Mouse (Mus musculus): ENCODE data around the gene Usf1.
A peak's percentile ranks its signal among the peaks of the same experiment; 100 is the strongest.

The Usf1 gene

GRCm38 (mm10) chr1:171413608-171414007, 2.5 kb downstream of the Usf1 start:
- DNase-seq (ENCODE audit: extremely low read depth, insufficient read length, low spot score) = no peak

GRCm38 (mm10) chr1:171418660-171419059, 7.5 kb downstream of the Usf1 start, which contains the start of gene Tstd1:
TSS of gene Tstd1 (plus strand) at chr1:171418872.
- DNase-seq (ENCODE audit: extremely low read depth, insufficient read length, low spot score) = no peak

- DNase-seq (ENCODE audit: extremely low read depth, insufficient read length, low spot score) = no peak
Observed at GRCm38 (mm10) chr1:171419291-171419882, 8.3 kb downstream of the Usf1 start.

GRCm38 (mm10) chr1:171419905-171420304, 8.8 kb downstream of the Usf1 start:
- DNase-seq (ENCODE audit: extremely low read depth, insufficient read length, low spot score) = no peak

GRCm38 (mm10) chr1:171422504-171423095, 11.5 kb downstream of the Usf1 start:
- DNase-seq (ENCODE audit: extremely low read depth, insufficient read length, low spot score) = no peak

GRCm38 (mm10) chr1:171424638-171425037, 13.5 kb downstream of the Usf1 start:
- DNase-seq (ENCODE audit: extremely low read depth, insufficient read length, low spot score) = no peak

- DNase-seq (ENCODE audit: extremely low read depth, insufficient read length, low spot score) = no peak
Observed at GRCm38 (mm10) chr1:171425126-171425525, 14.0 kb downstream of the Usf1 start.

GRCm38 (mm10) chr1:171432158-171432557, 21.0 kb downstream of the Usf1 start:
- no peak for DNase-seq (ENCODE audit: extremely low read depth, insufficient read length, low spot score)

GRCm38 (mm10) chr1:171435288-171435814, 24.2 kb downstream of the Usf1 start:
- no peak for DNase-seq (ENCODE audit: extremely low read depth, insufficient read length, low spot score)

GRCm38 (mm10) chr1:171435974-171436373, 24.9 kb downstream of the Usf1 start:
- DNase-seq (ENCODE audit: extremely low read depth, insufficient read length, low spot score) = no peak

GRCm38 (mm10) chr1:171437264-171438013, 26.3 kb downstream of the Usf1 start, which contains the start of gene F11r:
TSS of gene F11r (plus strand) at chr1:171437535.
- DNase-seq (ENCODE audit: extremely low read depth, insufficient read length, low spot score) = peak; percentile 95

- no peak for DNase-seq (ENCODE audit: extremely low read depth, insufficient read length, low spot score)
Observed at GRCm38 (mm10) chr1:171438014-171438670, 27.0 kb downstream of the Usf1 start.

GRCm38 (mm10) chr1:171439072-171439471, 28.0 kb downstream of the Usf1 start:
- no peak for DNase-seq (ENCODE audit: extremely low read depth, insufficient read length, low spot score)

GRCm38 (mm10) chr1:171440025-171440725, 29.1 kb downstream of the Usf1 start:
- peak; percentile 59 for DNase-seq (ENCODE audit: extremely low read depth, insufficient read length, low spot score)

GRCm38 (mm10) chr1:171441466-171442412, 30.6 kb downstream of the Usf1 start:
- no peak for DNase-seq (ENCODE audit: extremely low read depth, insufficient read length, low spot score)

GRCm38 (mm10) chr1:171442413-171442760, 31.3 kb downstream of the Usf1 start:
- DNase-seq (ENCODE audit: extremely low read depth, insufficient read length, low spot score) = no peak

GRCm38 (mm10) chr1:171445050-171445449, 33.9 kb downstream of the Usf1 start:
- DNase-seq (ENCODE audit: extremely low read depth, insufficient read length, low spot score) = no peak

- no peak for DNase-seq (ENCODE audit: extremely low read depth, insufficient read length, low spot score)
Observed at GRCm38 (mm10) chr1:171446854-171447253, 35.7 kb downstream of the Usf1 start.

GRCm38 (mm10) chr1:171447692-171448091, 36.6 kb downstream of the Usf1 start:
- no peak for DNase-seq (ENCODE audit: extremely low read depth, insufficient read length, low spot score)
